Mouse (Mus musculus) R1 (cell line): ENCODE measurements around the gene Nol10.

Source experiments
- DNase-seq: peaks from one replicate; pipeline ENCODE4 v3.0.0-alpha.2; 2018; ENCODE audit warnings: low read depth, low spot score

The Nol10 gene

GRCm38 (mm10) chr12:17360650-17361049 is 12.4 kb downstream of the Nol10 start:
- DNase-seq: peak; percentile 16

- no peak for DNase-seq
Measured at GRCm38 (mm10) chr12:17362316-17362715, 14.1 kb downstream of the Nol10 start.

- DNase-seq: peak; percentile 66
Measured at GRCm38 (mm10) chr12:17366981-17367380, 18.7 kb downstream of the Nol10 start.

- DNase-seq: no peak
Measured at GRCm38 (mm10) chr12:17369111-17369510, 20.9 kb downstream of the Nol10 start.

GRCm38 (mm10) chr12:17369551-17370325 is 21.5 kb downstream of the Nol10 start:
- no peak for DNase-seq

GRCm38 (mm10) chr12:17371589-17372235 is 23.5 kb downstream of the Nol10 start:
- peak; percentile 63 for DNase-seq

GRCm38 (mm10) chr12:17372696-17373095 is 24.4 kb downstream of the Nol10 start:
- no peak for DNase-seq

GRCm38 (mm10) chr12:17373470-17373975 is 25.3 kb downstream of the Nol10 start:
- DNase-seq: no peak

- DNase-seq: no peak
Measured at GRCm38 (mm10) chr12:17375243-17375642, 27.0 kb downstream of the Nol10 start.

- DNase-seq: no peak
Measured at GRCm38 (mm10) chr12:17376521-17376920, 28.3 kb downstream of the Nol10 start.

- no peak for DNase-seq
Measured at GRCm38 (mm10) chr12:17380991-17381390, 32.7 kb downstream of the Nol10 start.

GRCm38 (mm10) chr12:17382759-17383158 is 34.5 kb downstream of the Nol10 start:
- DNase-seq: no peak

- no peak for DNase-seq
Measured at GRCm38 (mm10) chr12:17386896-17387295, 38.6 kb downstream of the Nol10 start.

GRCm38 (mm10) chr12:17387332-17388135 is 39.3 kb downstream of the Nol10 start:
- DNase-seq: peak; percentile 31

GRCm38 (mm10) chr12:17388136-17388437 is 39.8 kb downstream of the Nol10 start:
- DNase-seq: no peak

- DNase-seq: no peak
Measured at GRCm38 (mm10) chr12:17390036-17390435, 41.8 kb downstream of the Nol10 start.

GRCm38 (mm10) chr12:17390510-17390909 is 42.3 kb downstream of the Nol10 start:
- no peak for DNase-seq

GRCm38 (mm10) chr12:17393148-17393547 is 44.9 kb downstream of the Nol10 start:
- DNase-seq: peak; percentile 87

- DNase-seq: no peak
Measured at GRCm38 (mm10) chr12:17397150-17397549, 48.9 kb downstream of the Nol10 start.

GRCm38 (mm10) chr12:17401419-17401818 is 53.2 kb downstream of the Nol10 start:
- no peak for DNase-seq

GRCm38 (mm10) chr12:17402116-17402515 is 53.9 kb downstream of the Nol10 start:
- DNase-seq: no peak

- no peak for DNase-seq
Measured at GRCm38 (mm10) chr12:17403998-17404397, 55.7 kb downstream of the Nol10 start.
